Mouse (Mus musculus) MEL (cell line): Measurements from ENCODE around the gene Mchr1.

Source experiments
- CTCF ChIP-seq, 3 experiments: IDR thresholded peaks in 2 of 3; conservative IDR thresholded peaks in 1 of 3; 2 replicates each; pipeline ENCODE4 v1.5.1; 2011 to 2012; ENCODE audit warnings: low read length in 3 of 3, low read depth in 2 of 3, mild to moderate bottlenecking in 2 of 3, improper control_type of control experiment in 1 of 3, inconsistent platforms in 1 of 3, mixed read lengths in 1 of 3, moderate library complexity in 1 of 3; ENCODE audit not compliant: control insufficient read depth in 1 of 3, insufficient read depth in 1 of 3, poor library complexity in 1 of 3, severe bottlenecking in 1 of 3
- MAX ChIP-seq: IDR thresholded peaks from 2 replicates; pipeline ENCODE4 v1.6.1; 2011; ENCODE audit warnings: low read length, improper control_type of control experiment
- NRF1 ChIP-seq: IDR thresholded peaks from 2 replicates; pipeline ENCODE4 v1.6.1; 2014; ENCODE audit warnings: low read depth, mild to moderate bottlenecking, inconsistent platforms, low read length, improper control_type of control experiment, moderate library complexity; ENCODE audit not compliant: poor library complexity, insufficient read depth, severe bottlenecking
- POLR2A ChIP-seq, 2 experiments: IDR thresholded peaks; 2 replicates each; pipeline ENCODE4 v1.6.1; 2011 to 2012; ENCODE audit warnings: low read length in 2 of 2, mild to moderate bottlenecking in 2 of 2, control low read depth in 1 of 2, improper control_type of control experiment in 1 of 2, low read depth in 1 of 2, moderate library complexity in 1 of 2; ENCODE audit not compliant: control insufficient read depth in 1 of 2, insufficient read depth in 1 of 2, poor library complexity in 1 of 2
- TAL1 ChIP-seq: IDR thresholded peaks from 2 replicates; pipeline ENCODE4 v1.6.1; 2012; ENCODE audit warnings: mild to moderate bottlenecking, inconsistent platforms, low read length, moderate library complexity, mixed read lengths
- USF1 ChIP-seq: IDR thresholded peaks from 2 replicates; pipeline ENCODE4 v1.6.1; 2014; ENCODE audit warnings: low read depth, mild to moderate bottlenecking, inconsistent platforms, low read length, improper control_type of control experiment, moderate library complexity
- ZMIZ1 ChIP-seq: IDR thresholded peaks from 2 replicates; pipeline ENCODE4 v1.6.1; 2012; ENCODE audit warnings: low read depth, mild to moderate bottlenecking, inconsistent platforms, low read length, improper control_type of control experiment, moderate library complexity

- TF ChIP-seq CTCF (IDR thresholded peaks at IDR 0.05 in 2 of 3, conservative IDR thresholded peaks at IDR 0.05 in 1 of 3; ENCODE audit: control insufficient read depth in 1 of 3, insufficient read depth in 1 of 3, low read depth in 2 of 3, low read length in 3 of 3, poor library complexity in 1 of 3, severe bottlenecking in 1 of 3) = no peak
- TF ChIP-seq POLR2A (IDR thresholded peaks at IDR 0.05; ENCODE audit: control insufficient read depth in 1 of 2, insufficient read depth in 1 of 2, low read depth in 1 of 2, low read length in 2 of 2, poor library complexity in 1 of 2) = no peak
- no peak for TF ChIP-seq NRF1
- TF ChIP-seq ZMIZ1 = no peak
- TF ChIP-seq MAX = no peak
- no peak for TF ChIP-seq USF1
- TF ChIP-seq TAL1 = no peak
Observed at GRCm38 (mm10) chr15:81252626-81253174, 17.4 kb downstream of the Mchr1 start.
